Mouse (Mus musculus): ENCODE results near the gene Tbxas1.

Gene Tbxas1

DNA sequence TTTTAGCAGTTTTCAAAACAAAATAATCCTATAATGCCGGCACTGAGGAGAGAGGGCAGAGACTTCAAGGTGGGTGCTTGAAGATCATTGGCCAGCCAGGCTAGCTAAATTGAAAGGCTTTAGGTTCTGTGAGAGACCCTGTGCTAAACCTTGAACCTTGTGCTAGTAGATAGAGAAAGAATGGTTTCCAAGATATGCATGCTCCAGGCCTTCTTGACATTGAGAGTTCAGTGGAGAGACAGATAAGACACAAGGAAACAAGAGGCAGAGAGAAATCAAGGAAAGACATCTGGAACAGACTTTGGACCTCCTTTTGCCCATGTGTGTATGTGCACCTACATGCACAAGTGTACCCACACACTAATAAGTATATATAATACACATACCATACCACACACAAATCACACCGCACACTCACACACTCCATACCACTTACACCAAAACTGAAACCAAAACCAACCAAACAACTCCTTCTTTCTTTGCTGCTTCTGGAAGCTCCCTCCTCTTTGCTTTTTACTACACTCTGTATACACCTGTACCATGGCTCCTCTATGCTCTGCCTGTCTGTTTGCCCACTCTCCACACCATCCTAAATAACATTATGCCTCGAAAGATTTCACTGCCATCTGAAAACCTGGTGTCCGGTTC is 25.4 kb downstream of the Tbxas1 start:
- DNase-seq = no peak

DNA sequence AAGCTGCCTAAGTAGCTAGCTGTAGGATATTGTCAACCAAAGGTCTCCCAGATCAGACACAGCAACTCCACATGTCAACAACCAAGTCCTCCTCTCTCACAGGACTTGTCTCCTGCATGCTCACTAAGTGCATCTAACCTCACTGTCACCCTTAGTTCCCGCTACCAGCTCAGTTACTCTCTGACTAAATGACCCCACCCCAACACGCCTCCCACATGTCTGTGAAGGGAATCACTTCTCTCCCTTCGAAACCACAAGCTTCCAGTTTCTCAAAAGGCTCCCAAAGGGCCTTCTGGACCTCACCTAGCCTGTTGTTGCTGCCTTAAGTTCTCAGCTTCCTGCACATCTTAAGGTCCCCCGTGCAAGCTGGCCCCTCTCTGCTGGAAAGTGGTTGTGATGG is 25.9 kb downstream of the Tbxas1 start:
- DNase-seq = no peak

DNA sequence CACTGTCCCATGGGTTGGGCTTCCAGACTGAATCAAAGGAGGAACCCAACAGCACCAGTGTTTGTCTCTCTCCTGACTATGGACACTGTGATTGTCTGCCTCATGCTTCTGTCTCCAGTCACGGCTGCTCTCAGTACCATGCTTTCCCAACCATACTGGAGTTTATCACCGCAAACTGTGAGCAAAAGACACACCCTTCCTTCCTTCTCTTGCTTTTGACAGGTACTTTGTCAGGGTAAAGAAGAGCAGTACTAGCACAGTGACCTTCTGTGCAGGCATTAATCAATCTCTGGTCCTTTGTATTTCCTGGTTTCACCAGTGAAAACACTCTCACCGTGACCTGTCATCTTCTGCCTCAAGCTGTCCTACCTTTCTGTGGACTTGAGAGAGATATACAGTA is 26.4 kb downstream of the Tbxas1 start:
- DNase-seq = no peak

DNA sequence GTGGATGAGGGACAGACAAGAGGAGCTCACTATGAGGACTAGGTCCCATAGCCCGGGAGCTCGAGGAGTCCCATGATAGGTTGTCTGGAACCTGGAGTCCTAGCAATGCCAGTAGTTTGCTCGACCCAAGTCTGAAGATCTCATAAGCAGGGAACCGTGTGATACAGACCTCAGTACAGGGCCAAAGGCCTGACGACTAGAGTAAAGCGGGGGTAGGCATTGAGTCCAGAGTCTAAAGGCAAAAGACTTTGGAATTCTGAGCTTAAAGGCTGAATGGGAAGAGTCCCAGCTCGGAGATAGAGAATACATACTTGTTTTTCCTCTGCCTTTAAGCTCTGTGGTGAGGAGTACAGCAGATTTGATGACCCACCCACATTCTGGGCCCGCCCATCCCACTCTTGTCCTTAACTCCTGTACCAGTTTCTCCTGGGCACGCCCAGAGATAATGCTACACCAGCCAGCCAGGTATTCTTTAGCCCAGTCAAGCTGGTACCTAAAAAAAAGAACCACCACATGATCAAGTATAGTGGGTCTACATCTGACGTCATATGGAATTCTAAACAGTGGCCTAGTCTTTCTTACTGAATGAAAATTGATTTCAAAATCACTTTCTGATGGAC is 27.7 kb downstream of the Tbxas1 start:
- no peak for DNase-seq

DNA sequence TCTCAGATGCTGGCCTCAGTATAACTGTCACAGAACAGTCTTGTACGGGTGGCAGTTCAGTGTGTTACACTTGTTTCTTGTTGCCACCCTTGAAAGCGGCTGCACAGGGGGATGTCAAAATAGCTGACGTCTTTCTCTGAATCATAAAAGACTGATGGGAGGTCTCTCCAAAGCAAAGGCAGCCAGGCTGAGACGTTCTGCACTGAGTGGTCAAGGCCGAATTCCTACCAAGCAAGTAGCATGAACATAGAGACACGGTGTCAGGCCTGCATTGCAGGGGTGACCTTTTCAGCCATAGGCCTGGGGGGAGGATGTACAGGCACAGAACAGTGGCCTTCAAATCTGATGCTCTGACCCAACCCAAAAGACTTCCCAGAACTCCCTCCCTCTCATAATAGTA is 30.8 kb downstream of the Tbxas1 start:
- DNase-seq = no peak

DNA sequence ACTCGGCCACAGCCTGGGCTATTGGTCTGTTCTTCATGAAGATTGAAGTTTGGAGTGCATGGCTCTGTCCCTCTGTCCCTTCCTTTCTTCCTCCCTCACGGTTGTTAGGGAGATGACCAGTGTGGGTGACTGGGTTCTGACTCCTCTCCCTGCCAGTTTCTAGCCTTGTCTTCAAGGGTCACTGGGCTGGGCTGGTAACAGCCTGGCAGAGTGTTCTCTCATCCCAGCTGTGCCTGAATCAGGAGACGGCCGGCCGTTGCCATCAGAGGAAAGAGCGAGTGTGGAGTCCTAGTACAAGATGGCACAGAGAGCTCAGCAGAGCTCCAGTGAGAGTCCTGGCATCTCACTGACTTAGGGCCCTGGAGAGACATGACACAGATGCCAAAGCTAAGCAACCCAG is 33.2 kb downstream of the Tbxas1 start:
- DNase-seq = no peak

DNA sequence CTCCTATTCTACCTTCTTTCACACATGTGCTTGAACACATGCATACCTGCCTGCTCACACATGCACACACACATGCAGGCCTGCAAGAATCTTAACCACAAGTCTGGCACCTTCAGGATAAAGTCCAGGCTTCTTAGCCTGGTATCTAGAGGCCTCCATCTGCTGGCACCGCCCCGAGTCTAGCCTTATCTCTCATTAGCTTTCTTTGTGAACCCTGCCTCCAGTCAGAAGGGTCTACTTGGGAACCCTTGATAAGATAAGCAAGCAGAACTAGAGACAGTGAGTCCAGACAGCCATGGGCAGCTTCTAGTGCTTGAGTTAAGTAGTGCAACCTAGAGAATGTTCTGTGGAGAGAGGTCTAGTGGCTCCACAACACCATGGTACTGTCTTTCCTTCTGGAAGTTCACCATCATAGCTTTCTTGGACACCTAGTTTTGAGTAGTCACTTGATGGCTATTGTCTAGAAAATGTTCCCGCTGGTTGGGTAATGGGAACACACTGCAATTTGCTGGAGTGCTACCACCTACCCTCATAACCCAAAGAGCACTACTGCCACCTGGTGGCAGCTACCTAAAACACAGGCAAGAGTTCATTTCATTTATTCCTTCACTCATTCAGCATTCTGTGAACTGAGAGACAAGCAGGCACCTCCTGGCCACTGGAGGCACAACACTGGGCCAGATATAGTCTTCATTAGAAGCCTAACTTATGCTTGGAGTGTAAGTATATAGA is 35.8 kb downstream of the Tbxas1 start:
- DNase-seq = peak; percentile 73 to 81

DNA sequence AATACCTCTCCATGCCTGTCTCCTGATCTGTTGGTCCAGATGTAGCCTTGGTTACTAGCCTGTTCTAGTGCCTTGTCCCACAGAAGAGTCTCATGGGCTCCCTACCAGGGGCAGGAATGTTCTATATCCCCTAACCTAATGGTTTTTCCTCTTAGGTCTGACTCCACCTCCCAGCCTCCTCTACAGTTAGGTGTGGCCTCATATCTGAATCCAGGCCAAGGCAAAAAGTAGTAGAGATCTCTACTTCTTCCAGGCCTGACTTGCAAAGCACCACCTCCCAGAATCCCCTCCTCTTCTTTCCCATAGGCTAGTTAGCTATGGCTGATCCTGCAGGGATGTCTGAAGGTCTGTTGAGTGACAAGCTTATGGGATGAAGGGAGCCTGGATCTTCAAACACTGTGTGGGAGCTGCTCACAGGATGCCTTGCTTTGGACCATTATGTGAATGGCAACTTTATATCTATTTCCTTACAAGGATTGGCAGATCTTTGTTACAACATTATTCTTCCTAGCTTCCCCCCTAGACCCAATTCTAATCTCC is 37.0 kb downstream of the Tbxas1 start:
- no peak for DNase-seq

DNA sequence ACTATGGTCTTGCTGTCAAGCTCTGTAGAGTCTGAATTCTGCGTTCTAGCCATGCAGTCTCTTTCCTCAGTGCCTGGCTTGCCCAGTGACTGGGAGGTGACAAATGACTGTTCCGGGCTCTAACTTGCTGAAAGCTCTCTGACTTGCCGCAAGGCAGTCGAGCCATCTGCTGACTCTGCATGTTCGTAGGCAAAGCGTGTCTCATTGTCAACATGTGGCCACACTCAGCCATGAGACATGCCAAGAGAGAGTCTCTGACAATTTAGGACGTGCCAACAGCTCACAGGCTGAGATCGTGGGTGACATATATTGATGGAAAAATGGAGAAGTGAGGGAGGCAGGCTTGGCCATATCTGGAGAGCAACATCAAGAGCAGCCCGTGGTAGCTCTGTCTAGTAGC is 37.6 kb downstream of the Tbxas1 start:
- peak in 1 of 2 experiments; percentile 36 for DNase-seq

DNA sequence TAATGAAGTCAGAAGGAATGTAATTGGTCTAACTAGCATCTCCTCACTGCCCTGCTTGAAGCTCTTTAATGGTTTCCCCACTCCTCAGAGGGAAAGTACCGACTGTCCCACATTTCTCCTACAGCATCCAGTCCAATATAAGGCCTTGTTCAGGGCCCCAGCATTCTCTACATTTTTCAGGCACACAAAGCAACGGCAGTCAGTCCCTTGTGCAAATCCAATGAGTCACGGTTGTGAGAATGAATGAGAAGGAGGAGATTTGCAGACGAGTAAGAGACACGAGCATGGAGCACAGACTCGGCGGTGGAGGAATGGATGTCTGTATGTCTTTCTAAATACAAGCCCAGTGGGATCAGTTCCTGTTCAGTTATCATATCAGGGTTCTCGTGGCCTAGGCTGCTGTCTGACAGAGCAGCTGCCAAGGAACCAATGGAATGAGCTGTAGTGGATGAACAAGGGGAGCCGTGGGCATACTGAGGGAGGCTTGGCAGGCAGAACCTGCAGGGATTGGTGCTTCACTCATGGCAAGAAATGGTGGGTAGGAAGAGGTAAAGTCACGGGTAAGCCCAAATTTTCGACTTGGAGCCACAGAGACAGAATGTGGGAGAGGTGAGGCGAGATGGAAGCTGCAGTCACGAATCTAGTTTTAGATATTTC is 38.3 kb downstream of the Tbxas1 start:
- DNase-seq = no peak

DNA sequence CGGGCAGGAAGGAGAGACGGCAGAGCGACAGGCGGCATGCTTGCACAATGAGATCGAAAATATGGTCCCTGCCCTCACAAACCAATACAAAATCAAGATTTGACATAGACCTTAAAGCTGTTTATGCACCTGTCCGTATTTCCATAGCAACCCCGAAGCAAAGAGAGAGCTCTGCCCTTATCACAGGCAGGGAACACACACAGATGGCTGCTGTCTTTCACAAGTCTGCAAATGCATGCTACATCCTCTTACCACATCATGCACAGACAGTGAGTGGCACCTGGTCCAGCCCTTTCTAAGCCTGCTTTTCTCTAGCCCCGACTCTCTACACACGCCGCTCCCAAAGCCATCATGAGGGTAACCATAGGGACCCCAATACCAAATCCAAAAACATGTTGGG is 39.0 kb downstream of the Tbxas1 start:
- DNase-seq = no peak

DNA sequence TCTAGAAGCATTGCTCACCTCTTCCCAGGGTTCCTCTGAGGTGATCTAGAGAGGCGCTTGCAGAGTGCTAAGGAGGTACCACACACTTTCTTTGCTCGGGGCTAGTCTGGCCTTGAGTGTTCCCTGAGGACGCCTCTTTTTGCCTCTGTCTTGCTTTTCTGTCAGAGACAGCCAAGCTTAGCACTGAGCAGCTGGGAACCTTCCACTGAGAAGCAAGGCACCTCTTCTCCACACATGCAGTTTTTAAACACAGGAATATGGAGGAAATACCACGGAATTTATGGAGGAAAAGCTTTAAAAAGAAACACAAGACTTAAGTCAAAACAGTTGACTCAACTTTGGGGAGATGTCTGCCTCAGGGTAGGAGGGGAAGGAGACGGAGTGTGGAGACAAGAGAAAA is 40.6 kb downstream of the Tbxas1 start:
- no peak for DNase-seq

DNA sequence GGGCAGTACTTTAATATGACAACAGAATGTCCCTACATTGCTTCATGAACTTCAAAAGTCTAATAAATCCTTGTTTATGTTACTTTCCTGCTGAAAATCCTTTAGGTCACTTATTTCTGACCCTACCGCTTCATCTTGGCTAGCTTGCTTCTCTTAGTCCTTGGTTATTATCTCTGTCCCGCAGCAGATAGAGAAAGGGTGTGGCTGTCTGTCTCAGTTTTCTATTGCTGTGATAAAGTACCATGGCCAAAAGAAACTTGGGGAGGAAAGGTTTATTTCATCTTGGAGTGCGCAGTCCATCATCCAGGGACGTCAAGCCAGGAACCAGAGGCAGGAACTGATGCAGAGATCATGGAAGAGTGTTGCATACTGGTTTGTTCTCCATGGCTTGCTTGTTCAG is 41.4 kb downstream of the Tbxas1 start:
- no peak for DNase-seq

DNA sequence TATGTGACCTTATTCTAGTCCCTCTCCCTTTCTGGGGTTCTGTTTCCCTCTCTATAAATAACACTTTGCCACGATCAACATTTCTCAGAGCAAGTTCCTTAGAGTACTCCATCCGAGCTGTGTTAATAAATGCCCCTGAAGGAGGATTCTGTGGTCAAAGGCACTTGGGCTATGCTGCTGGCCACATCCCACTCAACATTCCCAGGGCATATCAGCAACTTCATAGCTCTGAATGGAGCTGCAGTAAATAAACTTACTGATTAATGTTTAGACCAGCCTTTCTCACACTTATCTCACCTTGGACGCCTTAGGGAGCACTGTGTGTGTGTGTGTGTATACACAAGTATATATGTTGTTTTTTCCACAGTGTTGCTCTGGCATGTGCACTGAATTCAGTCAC is 42.2 kb downstream of the Tbxas1 start:
- no peak for DNase-seq

DNA sequence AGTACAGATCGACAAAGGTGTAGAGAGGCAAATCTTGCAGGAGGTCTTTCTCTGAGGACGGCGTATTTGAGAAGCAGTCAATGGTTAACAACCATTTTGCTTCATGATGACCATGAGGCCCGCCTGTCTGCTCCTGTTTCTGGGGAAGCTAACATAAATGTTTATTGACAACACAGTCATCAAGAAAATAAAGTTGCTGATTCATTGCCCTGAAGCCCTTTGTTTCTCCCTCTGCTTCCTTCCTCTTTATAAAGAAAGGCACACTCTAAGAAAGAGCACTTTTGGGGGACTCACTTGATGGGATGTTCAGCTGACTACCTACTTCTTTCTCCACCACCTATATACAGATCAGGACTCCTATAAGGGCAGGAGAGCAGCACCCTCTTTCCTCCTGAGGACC is 43.5 kb downstream of the Tbxas1 start:
- DNase-seq = no peak

DNA sequence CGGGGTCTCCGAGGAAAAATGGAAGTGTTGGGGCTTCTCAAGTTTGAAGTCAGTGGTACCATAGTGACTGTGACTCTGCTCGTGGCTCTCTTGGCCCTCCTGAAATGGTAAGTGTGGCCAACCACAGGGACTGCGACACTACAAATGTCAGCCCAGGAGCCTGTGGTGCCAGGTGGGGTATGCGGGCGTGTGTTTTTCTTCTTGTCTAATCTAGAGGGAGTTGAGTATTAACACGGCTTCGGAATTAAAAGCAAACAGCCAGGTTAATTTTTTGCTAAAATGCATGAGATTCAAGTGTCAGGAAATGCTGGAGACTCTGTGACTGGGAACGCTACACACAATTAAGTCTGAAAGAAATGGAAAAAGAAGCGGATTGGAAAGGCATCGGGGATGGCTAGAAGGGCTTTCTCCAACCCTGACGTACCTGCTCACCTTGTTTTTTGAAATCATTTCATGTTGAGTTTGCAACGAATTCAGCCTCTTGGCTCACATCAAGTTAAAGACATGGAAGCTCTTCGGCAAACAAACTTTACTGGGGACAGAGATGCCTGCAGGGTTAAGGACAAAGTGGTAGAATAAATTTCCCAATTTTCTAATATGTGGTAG is 44.0 kb downstream of the Tbxas1 start:
- DNase-seq = no peak

DNA sequence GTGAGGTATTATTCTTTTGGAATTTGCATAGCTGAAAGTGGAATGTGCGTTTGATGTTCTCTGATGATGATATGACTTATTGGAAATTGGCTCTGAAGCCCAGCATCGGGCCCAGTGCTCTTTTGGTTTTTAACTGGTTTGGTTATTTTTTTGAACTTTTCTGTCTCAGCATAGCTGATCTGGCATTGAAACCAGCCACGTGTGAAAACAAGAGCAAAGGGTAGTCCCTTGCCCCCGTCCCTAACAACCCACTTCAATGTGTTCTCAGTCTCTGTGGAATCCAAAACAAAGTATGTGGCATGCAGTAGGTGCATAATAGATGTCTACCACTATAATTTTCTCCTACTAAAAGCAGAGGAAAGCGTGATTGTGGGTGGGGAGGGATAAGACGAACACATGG is 44.9 kb downstream of the Tbxas1 start:
- DNase-seq = no peak

DNA sequence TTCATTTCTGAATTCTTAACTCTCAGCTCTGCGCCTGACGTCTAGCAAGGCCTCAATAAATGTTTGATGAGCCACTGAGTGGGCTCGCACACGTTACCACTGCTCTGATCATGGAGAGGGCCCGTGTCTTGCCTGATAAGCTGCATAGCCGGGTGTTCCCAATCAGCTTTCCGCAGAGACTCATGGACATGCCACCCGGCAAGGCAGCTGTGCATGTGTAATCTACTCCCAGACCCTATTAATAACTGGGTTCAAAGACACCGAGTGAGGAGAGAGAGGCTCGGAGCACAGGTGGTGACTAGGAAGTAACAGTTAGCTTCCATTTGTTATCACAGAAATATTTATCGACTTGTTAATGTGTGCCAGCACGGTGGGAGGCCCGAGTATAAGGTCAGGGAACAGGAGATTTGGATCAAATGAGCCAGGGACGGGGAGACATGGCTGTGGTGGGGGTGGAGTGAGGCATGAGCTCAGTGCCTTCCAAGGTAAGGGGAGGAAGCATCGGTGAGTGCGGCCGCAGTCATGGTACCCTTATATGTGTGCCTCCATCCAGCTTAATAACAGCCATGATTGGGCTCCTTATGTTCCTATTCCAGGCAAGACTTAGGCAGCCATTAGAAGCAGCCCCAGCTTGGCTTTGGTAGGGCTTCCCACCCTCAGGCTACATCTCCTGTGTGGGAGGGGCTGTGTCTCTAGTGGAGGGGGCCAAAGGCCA is 46.0 kb downstream of the Tbxas1 start:
- no peak for DNase-seq

DNA sequence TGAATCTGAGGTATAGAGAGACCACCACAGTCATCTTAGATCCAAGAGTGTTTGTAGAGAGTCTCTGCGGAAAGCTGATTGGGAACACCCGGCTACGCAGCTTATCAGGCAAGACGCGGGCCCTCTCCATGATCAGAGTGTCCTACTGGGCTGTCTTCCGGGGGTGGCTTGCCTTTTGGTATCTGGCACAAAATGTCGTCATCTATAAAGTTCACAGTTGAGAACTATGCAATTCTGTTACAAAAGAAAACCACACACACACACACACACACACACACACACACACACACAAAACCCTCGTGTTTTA is 46.6 kb downstream of the Tbxas1 start:
- no peak for DNase-seq

DNA sequence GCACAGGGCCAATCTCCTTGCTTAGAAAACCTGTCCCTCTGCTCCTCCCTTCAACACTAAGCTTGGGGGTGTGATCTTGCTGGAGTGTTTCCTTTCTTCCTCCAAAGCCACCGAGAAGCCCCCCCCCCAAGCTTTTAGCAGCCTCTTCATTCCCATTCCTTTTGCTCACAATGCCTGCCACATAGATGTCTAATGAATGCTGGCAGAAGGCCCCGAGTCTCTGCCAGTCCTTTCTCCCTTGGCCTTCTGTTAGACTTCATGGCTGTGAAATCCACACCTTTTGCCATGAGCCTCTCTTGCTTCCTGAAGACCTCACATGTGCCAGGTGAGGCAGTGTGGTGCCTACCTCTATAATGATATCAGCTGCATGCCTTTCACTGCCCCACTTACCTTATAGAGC is 47.3 kb downstream of the Tbxas1 start:
- DNase-seq = peak; percentile 28 to 63

DNA sequence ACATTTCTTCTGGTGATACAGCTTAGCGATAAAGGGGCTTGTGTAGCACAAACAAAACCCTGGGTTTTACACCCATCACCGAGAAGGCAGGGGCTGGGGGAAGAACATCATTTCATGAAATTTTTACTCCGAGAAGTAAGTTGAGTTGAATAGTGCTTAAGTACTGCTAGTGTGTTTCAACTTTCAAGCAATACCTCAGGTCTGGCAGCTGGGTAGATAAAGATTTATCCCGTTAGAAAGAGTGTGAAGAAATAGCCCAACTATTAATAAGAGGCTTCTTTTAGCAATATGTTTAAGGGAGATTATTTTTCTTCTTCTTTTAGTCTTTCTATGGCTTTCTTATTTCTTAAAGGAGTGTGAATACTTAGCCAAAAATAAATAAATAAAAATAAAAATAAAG is 48.2 kb downstream of the Tbxas1 start:
- DNase-seq = no peak

Data from cerebellum, postnatal 25 days (tissue).